Mouse (Mus musculus) intestine, embryonic 16.5 days (tissue): ENCODE results near the gene Ppm1h. TPM values are rescaled to one million over a fixed set of nuclear protein-coding genes. Genes with fewer than 3 reads are reported as not detected.

Experiments
- ATAC-seq: fragments of 200-750 bp; cut with Nextera tagmentation; 2 replicates; pipeline ENCODE4 v1.8.0; 2017; ENCODE audit warnings: moderate TSS enrichment, moderate library complexity
- H3K27ac ChIP-seq: fragments of 300-500 bp; sonication (generic); 2 replicates; pipeline ENCODE4 v1.5.1; 2014; ENCODE audit warnings: mild to moderate bottlenecking, low read length
- H3K27me3 ChIP-seq: fragments of 300-500 bp; sonication (generic); replicated peaks from 2 replicates; pipeline ENCODE4 v1.6.1; 2014; ENCODE audit warnings: low read length, control low read depth, mixed read lengths; ENCODE audit not compliant: control insufficient read depth, insufficient read depth
- H3K36me3 ChIP-seq: fragments of 300-500 bp; sonication (generic); 2 replicates; pipeline ENCODE4 v1.6.1; 2014; ENCODE audit warnings: low read length, control low read depth; ENCODE audit not compliant: control insufficient read depth, insufficient read depth
- H3K4me1 ChIP-seq: fragments of 300-500 bp; sonication (generic); 2 replicates; pipeline ENCODE4 v1.6.1; 2014; ENCODE audit warnings: low read length, control low read depth, mixed read lengths; ENCODE audit not compliant: control insufficient read depth, insufficient read depth
- H3K4me2 ChIP-seq: fragments of 300-500 bp; sonication (generic); 2 replicates; pipeline ENCODE4 v1.6.1; 2014; ENCODE audit warnings: low read depth, low read length, control low read depth
- H3K4me3 ChIP-seq: fragments of 300-500 bp; sonication (generic); 2 replicates; pipeline ENCODE4 v1.5.1; 2014; ENCODE audit warnings: mild to moderate bottlenecking, low read length
- H3K9ac ChIP-seq: fragments of 300-500 bp; sonication (generic); 2 replicates; pipeline ENCODE4 v1.6.1; 2014; ENCODE audit warnings: low read depth, low read length
- H3K9me3 ChIP-seq: fragments of 300-500 bp; sonication (generic); 2 replicates; pipeline ENCODE4 v1.6.1; 2016; ENCODE audit warnings: low read length, control low read depth; ENCODE audit not compliant: control insufficient read depth
- WGBS: fragments of 180-500 bp; shearing (Covaris S2); extraction: QIAGEN DNeasy Blood & Tissue Kit; methylation state at CpG from one replicate; pipeline ENCODE4 v1.1.7; 2014; 5-methylcytosine and 5-hydroxymethylcytosine counted together
- polyA plus RNA-seq: library from polyadenylated mRNA; unstranded; fragments of >200 nt; fragmentation: Nextera tagmentation; extraction: Ambion mirVana; gene quantifications from 2 replicates; pipeline ENCODE4 v1.2.1, GENCODE M21; 2015

Gene Ppm1h
- polyA plus RNA-seq, 1 experiment from 2014 or later, result 14.8 TPM

DNA sequence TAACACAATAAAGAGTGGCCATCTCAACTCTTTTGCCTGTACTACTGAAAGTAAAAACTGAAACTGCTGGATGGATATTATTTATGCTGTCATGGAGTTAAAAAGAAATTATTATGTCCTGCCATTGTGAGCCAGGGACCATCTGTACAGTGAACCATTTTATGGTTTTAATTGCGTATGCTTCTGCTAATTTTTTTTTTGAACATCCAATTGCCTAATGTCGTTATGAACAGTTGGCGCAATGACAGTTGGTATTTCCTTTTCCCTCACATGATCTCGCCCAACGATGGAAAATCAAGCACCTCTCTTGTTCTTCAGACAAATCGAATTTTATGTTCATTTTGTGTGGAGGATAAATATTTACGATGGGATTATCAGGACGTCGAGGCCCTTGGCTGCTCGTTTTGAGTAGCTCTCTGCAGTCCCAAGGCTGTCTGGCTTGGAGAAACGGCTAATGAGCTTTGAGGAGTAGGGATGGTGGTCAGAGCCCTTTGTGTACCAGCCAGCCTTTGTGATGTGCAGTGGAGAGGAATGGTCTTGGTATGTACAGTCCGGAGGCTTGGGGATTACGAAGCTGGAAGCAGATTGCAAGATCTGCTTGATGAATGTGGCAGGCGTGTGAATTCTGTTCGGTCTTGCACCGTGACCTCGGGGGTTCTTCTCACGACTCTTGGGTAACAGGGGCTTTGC, 183.3 kb downstream of the Ppm1h start:
- no peak overlapping the region for H3K9ac ChIP-seq
- H3K4me2 ChIP-seq, result no peak overlapping the region
- no peak overlapping the region for H3K4me3 ChIP-seq
- H3K9me3 ChIP-seq, result no peaks in the 10 kb centered on the region
- WGBS, result 64% methylated on average over 18 of the region's 18 CpGs
- no peak overlapping the region for H3K27ac ChIP-seq
- no peak for ATAC-seq
- H3K27me3 ChIP-seq, result no peaks in the 10 kb centered on the region
- no peaks in the 10 kb centered on the region for H3K36me3 ChIP-seq
- peaks cover 12% of the 10 kb centered on the region; the same call in 1 of the 2 replicates for H3K4me1 ChIP-seq

DNA sequence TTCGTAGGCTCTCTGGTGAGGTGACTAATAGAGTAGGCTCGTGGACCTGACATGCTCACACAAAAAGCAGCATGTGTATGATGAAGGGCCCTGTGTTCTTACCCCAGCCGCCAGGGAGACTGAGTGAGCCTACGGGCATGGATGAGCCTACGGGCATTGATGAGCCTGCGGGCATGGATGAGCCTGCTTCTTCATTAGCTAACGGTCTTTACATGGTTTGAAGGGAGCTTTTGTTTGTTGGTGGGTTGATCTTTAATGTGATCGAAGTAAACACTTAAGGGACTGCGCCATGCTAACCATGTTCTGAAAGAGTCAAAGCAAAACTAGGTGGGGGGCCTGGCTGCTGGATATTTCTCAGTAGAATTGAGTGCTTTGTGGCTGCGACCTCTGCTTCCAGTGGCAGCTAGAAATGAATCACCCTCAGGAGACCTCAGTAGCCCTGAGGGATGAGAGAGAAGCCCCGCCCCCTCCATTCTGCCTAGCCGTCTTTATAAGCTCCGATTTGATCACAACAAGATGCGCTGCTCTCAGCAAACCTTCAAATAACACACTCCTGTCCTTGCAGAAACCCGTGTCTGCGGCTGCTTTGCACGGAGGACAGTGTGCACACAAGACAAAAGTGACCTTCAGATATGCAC, 183.9 kb downstream of the Ppm1h start:
- no peak overlapping the region for H3K4me2 ChIP-seq
- H3K36me3 ChIP-seq, result no peaks in the 10 kb centered on the region
- no peaks in the 10 kb centered on the region for H3K27me3 ChIP-seq
- H3K9me3 ChIP-seq, result no peaks in the 10 kb centered on the region
- 78% methylated on average over 17 of the region's 17 CpGs for WGBS
- ATAC-seq, result no peak
- H3K9ac ChIP-seq, result no peak overlapping the region
- peaks cover 12% of the 10 kb centered on the region for H3K4me1 ChIP-seq
- H3K27ac ChIP-seq, result no peak overlapping the region
- no peak overlapping the region for H3K4me3 ChIP-seq

DNA sequence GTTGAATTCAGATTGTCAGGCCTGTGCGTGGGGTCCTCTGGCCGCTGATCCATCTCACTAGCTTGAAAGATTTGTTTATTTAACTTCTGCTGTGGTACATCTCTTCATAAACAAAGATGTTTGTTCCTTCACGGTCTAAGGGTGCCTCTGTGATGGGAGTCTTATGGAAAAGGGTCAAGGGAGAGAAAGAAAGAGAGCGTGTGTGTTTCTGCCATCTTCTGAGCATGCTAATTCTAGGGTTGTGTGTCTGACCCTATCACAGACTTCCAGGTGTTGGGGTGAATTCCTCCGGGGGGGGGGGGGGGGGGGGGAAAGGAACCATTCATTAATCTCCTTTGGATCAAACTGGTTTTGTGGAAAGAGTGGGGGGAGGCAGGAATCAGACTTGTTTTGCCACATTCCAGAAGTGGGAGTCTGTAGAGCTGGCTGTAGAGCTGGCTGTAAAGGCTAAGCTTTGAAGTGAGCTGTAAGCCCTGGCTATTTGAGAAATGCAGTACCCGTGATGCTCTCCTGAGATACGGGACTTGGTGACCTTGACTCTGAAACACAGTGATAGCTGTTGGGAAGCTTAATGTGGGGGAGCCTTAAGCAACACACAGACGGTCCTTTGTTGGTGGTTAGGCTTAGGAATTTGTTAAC, 191.4 kb downstream of the Ppm1h start:
- 0 out of 2 replicates have a peak overlapping the region, but pooled peaks have one; percentile 11 for H3K27ac ChIP-seq
- ATAC-seq, result peak; percentile 60

DNA sequence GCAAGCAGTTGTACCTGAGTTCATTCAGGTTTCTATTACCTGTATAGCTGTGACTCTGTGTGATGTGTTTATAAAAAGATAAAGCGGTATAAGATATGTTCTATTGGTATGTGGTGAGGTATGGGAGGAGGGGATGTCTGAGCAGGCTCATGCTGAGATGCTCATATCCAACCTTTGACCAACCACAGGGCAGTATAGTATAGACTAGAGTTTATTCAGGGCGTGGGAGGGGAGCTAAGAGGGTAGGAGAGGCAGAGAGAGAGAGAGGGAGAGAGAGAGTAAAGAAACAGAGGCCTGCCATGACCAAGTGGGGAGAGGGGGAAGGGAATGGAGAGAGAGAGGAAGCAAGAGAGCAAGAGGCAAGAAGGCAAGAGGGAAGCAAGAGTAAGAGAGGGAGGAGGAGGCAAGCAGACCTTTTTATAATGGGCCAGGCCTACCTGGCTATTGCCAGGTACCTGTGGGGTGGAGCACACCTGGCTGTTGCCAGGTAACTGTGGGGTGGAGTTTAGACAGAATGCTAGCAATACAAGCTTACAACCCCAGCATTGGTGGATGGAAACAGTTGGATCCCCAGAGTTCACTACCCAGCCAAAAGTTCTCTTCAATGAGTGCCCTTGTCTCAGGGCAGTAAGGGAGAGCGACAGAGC, 192.4 kb downstream of the Ppm1h start:
- Histone ChIP-seq H3K9me3 (no peaks in the 10 kb centered on the region), H3K4me2 (no peak overlapping the region), H3K4me1 (peaks cover 20% of the 10 kb centered on the region), H3K9ac (no peak overlapping the region), H3K36me3 (no peaks in the 10 kb centered on the region), H3K27ac (no peak overlapping the region), H3K4me3 (no peak overlapping the region), H3K27me3 (no peaks in the 10 kb centered on the region)
- ATAC-seq, result peak; percentile 70
- WGBS, result 65% methylated on average over 3 of the region's 3 CpGs

More for the DNA sequence above, 191.4 kb downstream of the Ppm1h start:
- no peaks in the 10 kb centered on the region for H3K9me3 ChIP-seq
- 34% methylated on average over 7 of the region's 8 CpGs for WGBS
- no peak overlapping the region for H3K9ac ChIP-seq
- H3K27me3 ChIP-seq, result no peaks in the 10 kb centered on the region
- H3K4me3 ChIP-seq, result no peak overlapping the region
- H3K36me3 ChIP-seq, result no peaks in the 10 kb centered on the region
- H3K4me1 ChIP-seq, result peaks cover 20% of the 10 kb centered on the region
- no peak overlapping the region for H3K4me2 ChIP-seq

DNA sequence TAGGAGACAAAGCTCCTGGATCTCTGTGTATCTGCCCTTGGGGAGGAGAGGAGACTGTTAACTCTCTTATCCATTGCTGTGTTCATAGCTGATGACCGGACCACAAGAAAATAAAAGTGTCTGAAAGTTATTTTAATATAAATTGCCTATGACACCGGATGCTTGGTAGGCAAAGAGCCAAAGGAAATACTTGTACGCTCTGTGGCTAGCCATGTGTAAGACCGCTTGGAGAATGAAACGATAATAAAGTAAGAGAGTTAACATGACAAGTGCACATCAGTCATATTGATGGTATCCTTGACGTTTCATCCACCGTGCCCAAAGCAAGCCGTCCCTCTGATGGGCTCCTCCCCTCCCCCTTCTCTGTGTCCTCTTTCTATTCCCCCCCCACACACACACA, 194.2 kb downstream of the Ppm1h start:
- WGBS, result 68% methylated on average over 8 of the region's 8 CpGs
- no peak for ATAC-seq

DNA sequence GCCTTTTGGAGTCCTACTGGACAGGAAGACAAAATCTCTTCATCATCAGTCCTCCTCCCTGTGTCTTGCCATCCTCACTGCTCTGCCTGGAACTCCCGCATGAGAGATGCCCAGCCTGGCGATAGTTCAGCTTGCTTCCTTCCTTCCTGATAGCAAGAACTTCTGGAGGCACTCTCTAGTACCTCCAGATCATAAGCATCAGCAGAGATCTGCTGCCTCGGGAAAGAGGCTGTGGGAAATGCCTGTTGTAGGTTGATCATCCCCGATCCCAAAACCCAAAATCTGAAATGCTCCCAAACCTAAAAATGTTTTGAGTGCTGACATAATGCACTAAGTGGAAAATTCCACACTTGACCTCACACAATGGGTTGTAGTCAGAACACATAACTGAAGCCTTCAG, 198.4 kb downstream of the Ppm1h start:
- 84% methylated on average over 4 of the region's 4 CpGs for WGBS
- no peak for ATAC-seq
- H3K9me3 ChIP-seq, result no peaks in the 10 kb centered on the region

More for the DNA sequence above, 194.2 kb downstream of the Ppm1h start:
- H3K4me2 ChIP-seq, result no peak overlapping the region
- peaks cover 17% of the 10 kb centered on the region for H3K4me1 ChIP-seq
- H3K4me3 ChIP-seq, result no peak overlapping the region
- no peaks in the 10 kb centered on the region for H3K27me3 ChIP-seq
- no peak overlapping the region for H3K9ac ChIP-seq
- no peak overlapping the region for H3K27ac ChIP-seq
- H3K9me3 ChIP-seq, result no peaks in the 10 kb centered on the region
- no peaks in the 10 kb centered on the region for H3K36me3 ChIP-seq

DNA sequence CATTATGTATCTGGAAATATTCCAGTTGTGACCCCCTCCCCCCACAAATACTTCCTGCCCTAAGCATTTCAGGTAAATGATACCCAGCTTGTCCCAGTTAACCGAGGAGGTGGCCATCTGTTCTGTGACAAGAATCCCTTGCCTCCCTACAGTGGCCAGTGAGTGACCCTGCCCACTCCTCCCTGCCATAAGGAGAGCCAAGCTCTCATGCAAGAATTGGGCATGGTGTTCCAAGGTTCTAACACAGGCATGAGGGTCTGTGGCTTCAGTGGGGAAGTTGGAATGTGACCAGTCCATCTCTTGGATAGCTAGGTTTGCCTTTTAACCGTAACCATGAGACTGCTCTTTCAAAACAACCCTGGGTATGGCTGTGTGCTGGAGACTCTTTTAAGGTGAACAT, 198.9 kb downstream of the Ppm1h start:
- no peak for ATAC-seq
- Histone ChIP-seq H3K9me3 (no peaks in the 10 kb centered on the region), H3K4me2 (no peak overlapping the region), H3K4me3 (no peak overlapping the region), H3K27ac (no peak overlapping the region), H3K4me1 (no peaks in the 10 kb centered on the region), H3K27me3 (no peaks in the 10 kb centered on the region), H3K9ac (no peak overlapping the region), H3K36me3 (no peaks in the 10 kb centered on the region)
- 74% methylated on average over 2 of the region's 2 CpGs for WGBS

More for the DNA sequence above, 198.4 kb downstream of the Ppm1h start:
- Histone ChIP-seq H3K36me3 (no peaks in the 10 kb centered on the region), H3K4me3 (no peak overlapping the region), H3K9ac (no peak overlapping the region), H3K4me1 (no peaks in the 10 kb centered on the region), H3K27me3 (no peaks in the 10 kb centered on the region), H3K27ac (no peak overlapping the region), H3K4me2 (no peak overlapping the region)

DNA sequence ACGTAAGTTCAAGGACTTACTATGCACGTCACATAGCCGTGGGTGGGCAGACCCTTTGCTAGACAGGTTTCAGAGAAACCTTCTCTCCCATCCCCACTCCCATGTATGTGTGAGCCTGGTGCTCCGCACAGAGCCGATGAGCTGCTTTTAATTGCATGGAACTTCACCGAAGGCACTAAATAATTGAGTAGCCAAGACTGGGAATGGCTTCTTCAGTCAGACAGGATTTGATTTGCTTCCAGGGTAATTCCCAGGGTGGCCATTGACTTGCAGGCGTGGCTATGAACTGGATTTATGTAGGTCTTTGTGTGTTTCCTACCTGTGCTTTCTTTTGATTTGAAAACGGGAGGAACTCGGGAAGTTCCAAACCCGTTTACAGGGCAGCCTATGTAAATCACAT, 202.9 kb downstream of the Ppm1h start:
- Histone ChIP-seq H3K27ac (no peak overlapping the region), H3K4me2 (no peak overlapping the region), H3K9ac (no peak overlapping the region), H3K9me3 (no peaks in the 10 kb centered on the region), H3K4me3 (no peak overlapping the region), H3K36me3 (no peaks in the 10 kb centered on the region), H3K27me3 (no peaks in the 10 kb centered on the region), H3K4me1 (peaks cover 14% of the 10 kb centered on the region)
- ATAC-seq, result no peak
- 78% methylated on average over 10 of the region's 10 CpGs for WGBS

DNA sequence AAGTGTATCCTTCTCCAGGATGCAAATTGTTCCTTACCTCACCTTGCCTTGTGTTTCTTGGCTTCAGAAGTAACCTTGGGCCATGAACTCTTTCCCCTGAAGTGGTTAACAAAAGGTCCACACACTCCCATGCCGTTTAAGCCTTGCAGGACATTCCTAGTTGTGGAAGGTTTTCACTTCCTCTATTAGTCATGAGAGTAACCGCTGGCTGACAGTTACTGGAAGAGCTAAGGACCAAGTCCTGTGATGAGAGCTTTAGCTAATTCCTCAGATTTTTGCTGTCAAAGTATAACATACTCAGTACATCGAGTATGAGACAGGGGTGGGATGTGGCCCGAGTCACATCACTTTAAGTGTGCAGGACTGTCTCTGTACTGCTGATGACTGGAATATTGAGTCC, 204.1 kb downstream of the Ppm1h start:
- Histone ChIP-seq H3K9me3 (no peaks in the 10 kb centered on the region), H3K4me3 (no peak overlapping the region), H3K27ac (no peak overlapping the region), H3K4me2 (no peak overlapping the region), H3K27me3 (no peaks in the 10 kb centered on the region), H3K9ac (no peak overlapping the region), H3K4me1 (peaks cover 26% of the 10 kb centered on the region), H3K36me3 (no peaks in the 10 kb centered on the region)
- ATAC-seq, result no peak
- 39% methylated on average over 4 of the region's 4 CpGs for WGBS
